Mouse (Mus musculus): ENCODE data around the gene Chdh. TPM values are rescaled to one million over a fixed set of nuclear protein-coding genes. Genes with fewer than 3 reads are reported as not detected.

The Chdh gene
- polyA plus RNA-seq, 1 experiment from 2014 or later, result 0.17 TPM

- peaks cover 99% of the 10 kb centered on the region for H3K36me3 ChIP-seq
- H3K27me3 ChIP-seq, result no peaks in the 10 kb centered on the region
- no peak overlapping the region for H3K4me3 ChIP-seq
- H3K4me1 ChIP-seq, result no peaks in the 10 kb centered on the region
- WGBS, result 97% methylated on average over 4 of the region's 4 CpGs
- ATAC-seq (ENCODE audit: low FRiP score), result no peak
- no peaks in the 10 kb centered on the region for H3K9me3 ChIP-seq (replicated peaks)
- no peak overlapping the region for H3K27ac ChIP-seq
- H3K4me2 ChIP-seq (replicated peaks), result no peak overlapping the region
- H3K9ac ChIP-seq, result no peak overlapping the region
These were observed 20.5 kb upstream of the Chdh start for GRCm38 (mm10) chr14:29988337-29988736.

GRCm38 (mm10) chr14:29994976-29995375, 13.8 kb upstream of the Chdh start:
- 75% methylated on average over 4 of the region's 4 CpGs for WGBS
- Histone ChIP-seq H3K9me3 (replicated peaks) (no peaks in the 10 kb centered on the region), H3K4me3 (no peak overlapping the region), H3K27me3 (no peaks in the 10 kb centered on the region), H3K27ac (no peak overlapping the region), H3K4me2 (replicated peaks) (no peak overlapping the region), H3K9ac (no peak overlapping the region), H3K36me3 (peaks cover 73% of the 10 kb centered on the region), H3K4me1 (no peaks in the 10 kb centered on the region; the same call in 1 of the 2 replicates)
- no peak for ATAC-seq (ENCODE audit: low FRiP score)

GRCm38 (mm10) chr14:29996000-29996751, 12.6 kb upstream of the Chdh start:
- H3K36me3 ChIP-seq, result peaks cover 61% of the 10 kb centered on the region
- no peaks in the 10 kb centered on the region; the same call in 1 of the 2 replicates for H3K4me1 ChIP-seq
- WGBS, result 91% methylated on average over 11 of the region's 11 CpGs
- H3K4me2 ChIP-seq (replicated peaks), result no peak overlapping the region
- no peaks in the 10 kb centered on the region for H3K9me3 ChIP-seq (replicated peaks)
- H3K9ac ChIP-seq, result no peak overlapping the region
- no peak overlapping the region for H3K27ac ChIP-seq
- no peaks in the 10 kb centered on the region for H3K27me3 ChIP-seq
- no peak overlapping the region for H3K4me3 ChIP-seq
- no peak for ATAC-seq (ENCODE audit: low FRiP score)

GRCm38 (mm10) chr14:29997345-29997744, 11.5 kb upstream of the Chdh start:
- no peaks in the 10 kb centered on the region for H3K27me3 ChIP-seq
- H3K9ac ChIP-seq, result no peak overlapping the region
- ATAC-seq (ENCODE audit: low FRiP score), result no peak
- no peak overlapping the region for H3K27ac ChIP-seq
- no peaks in the 10 kb centered on the region for H3K9me3 ChIP-seq (replicated peaks)
- H3K4me1 ChIP-seq, result no peaks in the 10 kb centered on the region; the same call in 1 of the 2 replicates
- H3K4me2 ChIP-seq (replicated peaks), result no peak overlapping the region
- peaks cover 49% of the 10 kb centered on the region for H3K36me3 ChIP-seq
- H3K4me3 ChIP-seq, result no peak overlapping the region

GRCm38 (mm10) chr14:29998747-29999474, 9.9 kb upstream of the Chdh start:
- WGBS, result 71% methylated on average over 13 of the region's 13 CpGs
- no peaks in the 10 kb centered on the region for H3K9me3 ChIP-seq (replicated peaks)
- no peak for ATAC-seq (ENCODE audit: low FRiP score)
- H3K4me2 ChIP-seq (replicated peaks), result no peak overlapping the region
- no peak overlapping the region for H3K9ac ChIP-seq
- no peak overlapping the region for H3K27ac ChIP-seq
- peaks cover 33% of the 10 kb centered on the region for H3K36me3 ChIP-seq
- no peaks in the 10 kb centered on the region for H3K27me3 ChIP-seq
- H3K4me3 ChIP-seq, result no peak overlapping the region
- no peaks in the 10 kb centered on the region; the same call in 1 of the 2 replicates for H3K4me1 ChIP-seq

- H3K27ac ChIP-seq, result no peak overlapping the region
- H3K27me3 ChIP-seq, result no peaks in the 10 kb centered on the region
- no peak; the same call in 1 of the 2 replicates for ATAC-seq (ENCODE audit: low FRiP score)
- H3K4me2 ChIP-seq (replicated peaks), result no peak overlapping the region
- H3K4me3 ChIP-seq, result no peak overlapping the region
- H3K4me1 ChIP-seq, result no peaks in the 10 kb centered on the region; the same call in 1 of the 2 replicates
- no peaks in the 10 kb centered on the region for H3K9me3 ChIP-seq (replicated peaks)
- peaks cover 28% of the 10 kb centered on the region for H3K36me3 ChIP-seq
- H3K9ac ChIP-seq, result no peak overlapping the region
- WGBS, result 88% methylated on average over 3 of the region's 3 CpGs
These were observed 9.4 kb upstream of the Chdh start for GRCm38 (mm10) chr14:29999475-29999811.

- peaks cover 29% of the 10 kb centered on the region for H3K27me3 ChIP-seq
- 77% methylated on average over 10 of the region's 10 CpGs for WGBS
- peaks cover 9% of the 10 kb centered on the region for H3K4me1 ChIP-seq
- no peak for ATAC-seq (ENCODE audit: low FRiP score)
- H3K27ac ChIP-seq, result no peak overlapping the region
- no peak overlapping the region for H3K4me2 ChIP-seq (replicated peaks)
- no peaks in the 10 kb centered on the region for H3K9me3 ChIP-seq (replicated peaks)
- H3K36me3 ChIP-seq, result no peaks in the 10 kb centered on the region
- no peak overlapping the region for H3K9ac ChIP-seq
- no peak overlapping the region for H3K4me3 ChIP-seq
These were observed 1.2 kb downstream of the Chdh start for GRCm38 (mm10) chr14:30009864-30010560.

GRCm38 (mm10) chr14:30011886-30012560, 3.2 kb downstream of the Chdh start:
- Histone ChIP-seq H3K4me3 (no peak overlapping the region), H3K36me3 (no peaks in the 10 kb centered on the region), H3K27ac (no peak overlapping the region), H3K9me3 (replicated peaks) (no peaks in the 10 kb centered on the region), H3K4me2 (replicated peaks) (no peak overlapping the region), H3K4me1 (peaks cover 9% of the 10 kb centered on the region), H3K27me3 (peaks cover 29% of the 10 kb centered on the region), H3K9ac (no peak overlapping the region)
- ATAC-seq (ENCODE audit: low FRiP score), result no peak
- WGBS, result 85% methylated on average over 10 of the region's 10 CpGs

- H3K4me2 ChIP-seq (replicated peaks), result no peak overlapping the region
- H3K36me3 ChIP-seq, result no peaks in the 10 kb centered on the region
- no peaks in the 10 kb centered on the region; the same call in 1 of the 2 replicates for H3K4me1 ChIP-seq
- 79% methylated on average over 10 of the region's 10 CpGs for WGBS
- H3K27me3 ChIP-seq, result peaks cover 11% of the 10 kb centered on the region
- no peaks in the 10 kb centered on the region for H3K9me3 ChIP-seq (replicated peaks)
- ATAC-seq (ENCODE audit: low FRiP score), result no peak
- H3K9ac ChIP-seq, result no peak overlapping the region
- no peak overlapping the region for H3K4me3 ChIP-seq
- no peak overlapping the region for H3K27ac ChIP-seq
These were observed 5.7 kb downstream of the Chdh start for GRCm38 (mm10) chr14:30014487-30014886.

- H3K27ac ChIP-seq, result no peak overlapping the region
- peaks cover 5% of the 10 kb centered on the region; the same call in 1 of the 2 replicates for H3K27me3 ChIP-seq
- H3K36me3 ChIP-seq, result no peaks in the 10 kb centered on the region
- 67% methylated on average over 1 of the region's 1 CpGs for WGBS
- no peak for ATAC-seq (ENCODE audit: low FRiP score)
- H3K4me2 ChIP-seq (replicated peaks), result no peak overlapping the region
- H3K4me1 ChIP-seq, result no peaks in the 10 kb centered on the region; the same call in 1 of the 2 replicates
- H3K9ac ChIP-seq, result no peak overlapping the region
- H3K4me3 ChIP-seq, result no peak overlapping the region
- no peaks in the 10 kb centered on the region for H3K9me3 ChIP-seq (replicated peaks)
These were observed 6.2 kb downstream of the Chdh start for GRCm38 (mm10) chr14:30015008-30015407.

GRCm38 (mm10) chr14:30016666-30017065, 7.8 kb downstream of the Chdh start:
- ATAC-seq (ENCODE audit: low FRiP score), result no peak
- Histone ChIP-seq H3K27me3 (no peaks in the 10 kb centered on the region), H3K27ac (no peak overlapping the region), H3K9me3 (replicated peaks) (no peaks in the 10 kb centered on the region), H3K9ac (no peak overlapping the region), H3K4me2 (replicated peaks) (no peak overlapping the region), H3K36me3 (no peaks in the 10 kb centered on the region), H3K4me3 (no peak overlapping the region), H3K4me1 (no peaks in the 10 kb centered on the region; the same call in 1 of the 2 replicates)
- WGBS, result 89% methylated on average over 5 of the region's 5 CpGs

All from hindbrain, embryonic 12.5 days (tissue).